Mouse (Mus musculus) cerebellum, adult 11 months (tissue): ENCODE measurements around the gene Tceal1.
A peak's percentile ranks its signal among the peaks of the same experiment; 100 is the strongest.
"Not testable (repeated sequence)": the region's sequence is repeated elsewhere in the genome, so short reads cannot be mapped to it uniquely, and the experiment has no call there.

Experiments
- DNase-seq: peaks from one replicate; pipeline ENCODE4 v3.0.0; 2022

The Tceal1 gene

DNA sequence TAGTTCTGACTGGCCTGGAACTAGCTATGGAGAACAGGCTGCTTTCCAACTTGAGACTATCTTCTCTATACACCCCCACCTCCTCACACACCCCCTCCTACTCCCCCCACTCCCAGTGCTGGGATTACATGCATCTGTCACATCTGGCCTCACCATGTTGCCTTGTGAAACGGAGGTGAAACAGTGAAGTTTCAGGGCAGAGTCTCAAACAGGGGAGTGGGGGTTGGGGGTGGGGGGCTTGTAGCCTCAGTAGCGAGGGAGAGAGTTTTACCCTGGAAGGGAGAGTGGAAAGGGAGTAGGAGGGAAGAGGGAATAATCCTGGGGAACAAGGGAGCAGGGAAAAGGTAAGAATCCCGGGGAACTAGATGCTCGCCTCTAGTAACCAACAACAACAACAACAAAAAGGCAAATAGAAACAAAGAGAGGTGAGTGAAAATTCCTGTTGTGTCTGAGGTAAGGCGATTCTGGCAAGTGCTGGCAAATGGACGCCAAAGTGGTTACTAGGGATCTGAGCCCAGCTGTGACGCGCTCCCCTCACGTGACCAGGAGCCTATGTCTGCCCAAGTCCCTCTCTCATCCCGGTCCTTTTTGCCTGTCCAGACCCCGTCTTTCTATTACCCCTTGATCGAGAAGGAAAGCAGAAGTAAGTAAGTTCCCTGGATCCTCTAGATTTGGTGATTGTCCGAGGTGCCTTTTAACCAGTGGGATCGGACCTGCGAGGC lies at the start of gene Tceal1:
TSS of gene Tceal1 (plus strand) at position 537 of the 722 bp plus-strand sequence.
- DNase-seq: peak; percentile 59

DNA sequence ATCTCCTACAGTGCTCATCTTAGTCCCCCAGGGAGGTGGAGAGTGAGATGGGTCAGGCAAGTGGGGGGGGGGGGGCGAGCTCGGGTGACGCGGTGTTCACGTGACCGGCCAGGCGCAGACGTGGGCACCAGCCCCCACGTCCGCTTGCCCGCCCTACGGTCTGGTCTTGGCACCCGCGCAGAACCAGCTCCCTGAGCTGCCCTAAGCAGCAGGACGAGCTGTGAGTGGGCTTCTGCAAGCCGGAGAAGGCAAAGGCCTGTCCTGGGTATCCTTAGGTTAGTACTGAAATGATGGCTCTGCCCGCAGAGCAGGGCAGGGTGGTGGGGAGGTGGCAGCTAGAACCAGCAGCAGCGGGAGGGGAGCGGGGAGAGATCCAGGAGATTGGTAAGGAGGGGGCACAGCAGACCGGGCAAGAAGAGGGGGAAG lies 41.5 kb upstream of the Tceal1 start:
- DNase-seq: peak; percentile 54

GRCm38 (mm10) chrX:136666762-136667464 lies 40.9 kb upstream of the Tceal1 start:
- peak; percentile 27 for DNase-seq

- no peak for DNase-seq
Observed at GRCm38 (mm10) chrX:136668794-136669193, 39.0 kb upstream of the Tceal1 start.

GRCm38 (mm10) chrX:136680989-136681388 lies 26.8 kb upstream of the Tceal1 start:
- no peak for DNase-seq

GRCm38 (mm10) chrX:136691606-136692293 lies 16.0 kb upstream of the Tceal1 start:
- not testable (repeated sequence) for DNase-seq

- DNase-seq: no peak
Observed at GRCm38 (mm10) chrX:136692294-136692675, 15.5 kb upstream of the Tceal1 start.

- no peak for DNase-seq
Observed at GRCm38 (mm10) chrX:136693196-136693595, 14.6 kb upstream of the Tceal1 start.

DNA sequence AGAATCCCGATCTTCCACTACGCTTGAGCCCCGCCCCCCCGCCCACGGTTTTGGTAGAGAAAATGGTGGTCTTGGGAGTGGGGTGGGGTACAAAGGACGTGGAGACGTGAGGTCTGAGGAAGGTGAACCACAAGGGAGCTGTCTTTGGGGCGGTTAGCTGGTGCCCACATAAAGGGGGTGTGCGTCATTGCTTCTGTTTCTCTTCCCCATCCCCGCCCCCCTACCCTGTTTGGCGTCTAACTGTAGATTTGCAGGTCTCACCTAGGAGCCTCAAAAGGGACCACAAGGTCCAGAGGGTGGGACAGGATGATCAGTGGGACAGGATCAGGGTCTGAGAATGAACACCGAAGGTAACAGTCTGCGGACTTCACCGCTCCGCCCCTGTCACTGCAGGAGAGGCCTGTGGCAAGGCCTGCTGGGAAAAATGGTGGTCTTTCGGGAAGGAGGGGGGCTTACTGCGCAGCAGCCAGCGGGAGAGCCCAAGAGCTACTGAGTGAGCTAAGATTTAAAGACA lies 443 bp downstream of the Tceal1 start:
- peak; percentile 27 for DNase-seq

DNA sequence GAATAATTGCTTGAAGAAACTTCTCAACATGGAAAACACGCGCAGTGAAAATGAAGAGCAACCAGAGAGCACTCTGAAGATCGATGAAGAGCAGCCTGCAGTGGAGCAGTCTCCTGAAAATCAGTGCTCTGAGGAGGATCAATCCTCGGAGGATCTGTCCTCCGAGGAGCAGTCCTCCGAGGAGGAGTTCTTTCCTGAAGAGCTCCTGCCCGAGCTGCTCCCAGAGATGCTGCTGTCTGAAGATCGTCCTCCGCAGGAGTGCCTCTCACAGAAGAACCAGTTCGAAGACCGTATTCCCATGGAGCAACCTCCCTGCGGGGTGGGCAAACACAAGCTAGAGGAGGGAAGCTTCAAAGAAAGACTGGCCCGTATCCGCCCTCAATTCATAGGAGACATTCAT lies 1.0 kb downstream of the Tceal1 start:
- DNase-seq: peak; percentile 2

- DNase-seq: not testable (repeated sequence)
Observed at GRCm38 (mm10) chrX:136714742-136715474, 7.1 kb downstream of the Tceal1 start.

DNA sequence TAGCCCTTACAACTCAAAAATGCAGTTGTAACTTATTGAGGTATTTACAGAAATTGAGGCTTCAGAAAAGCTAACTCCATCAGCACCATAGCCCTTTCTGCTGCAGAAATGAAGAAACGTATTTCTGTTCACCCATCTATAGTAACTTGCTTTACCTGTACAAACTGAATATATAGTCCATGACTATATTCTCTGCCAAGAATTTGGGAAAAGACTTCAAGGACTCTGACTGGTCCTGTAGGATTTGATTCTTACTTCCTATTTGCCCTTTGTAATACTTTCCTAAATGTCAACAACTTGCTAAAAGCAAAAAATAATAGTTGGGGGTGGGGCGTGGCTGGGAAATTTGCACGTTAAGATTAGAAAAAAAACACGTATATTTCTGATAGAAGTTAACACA lies 24.2 kb downstream of the Tceal1 start:
- no peak for DNase-seq

- no peak for DNase-seq
Observed at GRCm38 (mm10) chrX:136740087-136740790, 32.5 kb downstream of the Tceal1 start.

GRCm38 (mm10) chrX:136740791-136741650 lies 33.2 kb downstream of the Tceal1 start:
- peak; percentile 91 for DNase-seq

DNA sequence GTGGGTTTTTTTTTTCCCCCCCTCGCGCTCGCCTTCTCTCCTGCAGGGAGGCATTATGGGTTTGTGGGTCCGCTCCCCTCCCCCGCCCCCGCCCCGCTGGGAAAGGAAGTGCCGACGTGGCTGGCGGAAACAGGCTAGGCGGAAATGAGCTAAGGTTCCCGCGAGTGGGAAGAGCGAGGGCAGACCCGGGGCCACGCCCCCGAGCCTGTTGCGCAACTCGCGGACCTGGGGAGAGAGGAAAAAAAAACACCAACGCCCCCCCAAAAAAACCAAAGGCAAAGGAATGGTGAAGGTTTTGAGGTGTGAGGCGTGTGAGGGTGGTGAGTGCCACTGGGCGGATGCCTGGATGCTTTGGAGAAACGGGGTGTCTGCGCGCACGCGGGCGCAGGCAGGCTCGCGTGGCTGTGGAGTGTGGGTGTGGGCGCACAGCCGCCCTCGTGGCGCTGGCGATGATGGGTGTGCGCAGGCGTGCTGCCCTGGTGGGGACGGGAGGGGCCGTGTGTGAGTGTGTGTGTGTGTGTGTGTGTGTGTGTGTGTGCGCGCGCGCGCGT lies 33.9 kb downstream of the Tceal1 start:
- peak; percentile 72 for DNase-seq

DNA sequence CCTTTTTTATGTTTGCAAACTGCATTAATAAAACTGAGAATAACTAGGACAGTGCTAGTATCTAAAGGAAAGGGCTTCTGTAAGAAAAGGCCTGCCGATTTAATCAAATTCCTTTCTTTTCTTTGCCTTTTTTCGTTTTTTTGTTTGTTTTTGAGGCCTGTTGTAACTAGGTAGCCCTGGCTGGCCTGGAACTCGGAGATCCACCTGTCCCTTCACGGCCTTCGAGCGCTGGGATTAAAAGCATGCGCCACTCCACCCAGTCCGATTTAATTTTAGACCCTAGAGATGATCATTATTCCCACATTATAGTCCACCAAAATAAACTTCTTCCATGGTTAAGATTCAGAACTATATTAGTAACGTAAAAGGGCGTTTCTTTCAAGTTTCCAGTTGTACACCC lies 34.5 kb downstream of the Tceal1 start:
- peak; percentile 12 for DNase-seq

DNA sequence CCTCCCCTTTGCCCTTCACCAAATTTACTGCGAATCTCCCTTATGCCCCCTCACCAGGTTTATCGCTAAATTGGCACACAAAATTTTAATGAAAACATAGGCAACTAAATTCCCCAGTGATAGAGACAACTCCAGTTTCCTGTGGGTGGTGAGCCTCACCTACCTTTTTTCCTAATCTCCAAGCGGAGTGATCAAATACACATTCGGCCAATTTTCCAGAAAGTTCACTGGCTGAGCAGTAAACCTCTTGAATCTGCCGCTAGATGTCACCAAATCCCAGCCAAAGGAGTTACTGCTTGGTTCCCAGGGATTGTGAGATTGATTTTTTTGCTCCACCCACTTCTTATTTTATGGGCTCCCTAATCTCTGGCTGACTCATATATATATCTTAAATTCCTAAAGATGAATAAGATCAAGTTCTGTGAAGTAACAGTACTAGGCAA lies 34.9 kb downstream of the Tceal1 start:
- peak; percentile 38 for DNase-seq

GRCm38 (mm10) chrX:136743459-136743858 lies 35.7 kb downstream of the Tceal1 start, which contains the start of gene Morf4l2:
Morf4l2 (minus strand) TSS chrX:136743690.
- peak; percentile 11 for DNase-seq

DNA sequence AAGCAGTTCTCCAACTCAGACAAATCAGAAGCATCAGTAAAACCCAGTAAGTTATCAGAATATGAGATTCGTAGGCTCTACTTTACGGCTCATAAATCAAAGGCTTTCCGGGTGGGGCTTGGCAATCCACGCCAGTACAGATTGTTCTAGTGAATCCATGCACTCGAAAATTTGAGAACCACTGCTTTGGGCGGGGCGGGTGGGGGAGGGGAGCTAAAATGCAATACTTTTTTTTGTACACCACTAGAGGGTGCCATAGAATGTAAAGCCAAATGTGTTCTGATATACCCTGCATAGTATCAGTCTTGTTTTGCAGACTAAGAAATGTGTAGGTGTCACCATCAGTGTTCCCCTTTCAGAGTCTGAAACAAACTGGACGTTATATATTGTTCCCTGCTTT lies 36.9 kb downstream of the Tceal1 start:
- no peak for DNase-seq

DNA sequence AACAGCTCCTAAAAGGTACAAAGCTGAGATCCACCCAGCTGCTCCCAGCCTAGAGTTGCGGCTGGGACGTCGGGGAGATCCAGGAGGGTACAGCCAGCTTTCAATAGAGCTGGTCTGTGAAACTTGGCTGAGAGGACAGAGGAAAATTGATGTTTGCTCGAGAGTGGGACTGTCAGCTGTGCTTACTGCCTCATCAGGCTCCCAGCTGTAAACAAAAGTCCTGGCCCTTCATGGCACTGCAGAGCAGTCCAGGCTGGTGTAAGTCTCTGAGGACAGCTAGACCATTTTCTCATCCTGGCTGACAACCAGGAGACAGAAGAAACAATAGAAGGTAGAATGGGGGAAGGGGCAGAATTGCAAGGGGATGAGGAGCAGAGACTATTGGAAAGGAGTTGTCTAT lies 41.5 kb downstream of the Tceal1 start:
- no peak for DNase-seq

GRCm38 (mm10) chrX:136755464-136755863 lies 47.7 kb downstream of the Tceal1 start:
- no peak for DNase-seq
